Mouse (Mus musculus): ENCODE results near the gene Becn1. TPM values are rescaled to one million over a fixed set of nuclear protein-coding genes. Genes with fewer than 3 reads are reported as not detected.

Becn1 gene
- polyA plus RNA-seq (2015; fragmentation: Nextera tagmentation; extraction: Ambion mirVana) = 107 and 110 TPM in 2 replicates

DNA sequence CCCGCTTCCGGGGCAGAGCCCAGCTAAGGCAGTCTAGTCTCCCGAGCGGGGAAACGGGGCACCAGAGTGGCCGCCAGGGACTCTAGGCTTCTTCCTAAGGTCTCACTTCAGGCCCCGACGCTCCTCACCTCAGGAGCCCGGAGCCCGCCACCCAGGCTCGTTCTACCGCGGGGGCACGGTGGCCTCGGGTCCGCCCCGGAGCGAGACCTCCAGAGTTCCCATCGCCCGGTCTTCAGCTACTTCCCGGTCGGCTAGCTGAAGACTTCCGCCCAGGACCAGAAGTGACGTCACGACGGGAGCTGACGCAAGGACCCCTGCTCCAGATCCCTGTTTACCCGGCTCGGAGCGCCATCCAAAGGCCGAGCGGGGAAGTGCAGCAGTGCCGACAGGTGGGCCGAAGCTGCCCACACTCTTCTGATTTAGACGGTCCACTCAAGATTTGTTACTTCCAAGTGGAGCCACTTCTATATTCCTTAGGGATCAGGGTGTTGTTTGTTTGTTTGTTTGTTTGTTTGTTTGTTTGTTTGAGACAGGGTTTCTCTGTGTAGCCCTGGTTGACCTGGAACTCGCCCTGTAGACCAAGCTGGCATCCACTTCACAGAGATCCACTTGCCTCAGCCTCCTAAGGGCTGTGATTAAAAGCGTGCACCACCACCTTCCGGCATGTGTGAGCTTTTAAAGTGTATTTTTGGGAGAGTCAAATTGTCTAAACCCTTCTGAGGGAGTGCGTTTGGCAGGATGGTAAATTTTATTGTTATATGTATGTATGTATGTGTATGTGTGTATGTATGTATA lies at the start of gene Becn1:
Becn1 (minus strand) TSS at position 283 of the 795 bp plus-strand sequence.

DNA sequence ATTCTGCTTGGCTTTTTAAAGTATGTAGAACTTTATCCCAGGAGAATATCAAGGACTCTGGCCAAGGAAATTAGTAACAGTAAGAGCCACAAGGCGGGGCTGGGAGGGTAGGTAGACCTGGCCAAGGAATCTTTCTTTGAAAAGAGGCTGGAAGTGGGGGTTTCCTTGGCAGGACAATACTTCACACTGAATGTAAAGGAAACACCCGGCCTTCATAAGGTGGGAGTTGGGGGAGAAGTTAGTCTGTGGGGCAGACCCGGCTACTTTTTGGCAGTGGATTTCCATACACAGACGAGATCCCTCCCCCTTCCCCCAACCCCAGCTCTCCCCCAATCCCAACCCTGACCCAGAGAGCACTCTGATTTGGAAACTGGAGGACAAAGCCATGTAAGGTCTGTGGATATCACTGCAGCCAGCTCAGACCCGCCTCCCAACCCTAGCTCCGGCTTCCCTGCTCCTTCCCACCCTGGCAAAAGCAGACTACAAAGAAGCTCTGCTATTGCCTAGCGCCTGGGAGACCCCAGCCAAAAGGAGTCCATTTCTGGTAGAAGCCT lies 28.4 kb upstream of the Becn1 start, which contains the start of gene Aoc3:
Aoc3 (plus strand) TSS at position 235 of the 554 bp plus-strand sequence.

DNA sequence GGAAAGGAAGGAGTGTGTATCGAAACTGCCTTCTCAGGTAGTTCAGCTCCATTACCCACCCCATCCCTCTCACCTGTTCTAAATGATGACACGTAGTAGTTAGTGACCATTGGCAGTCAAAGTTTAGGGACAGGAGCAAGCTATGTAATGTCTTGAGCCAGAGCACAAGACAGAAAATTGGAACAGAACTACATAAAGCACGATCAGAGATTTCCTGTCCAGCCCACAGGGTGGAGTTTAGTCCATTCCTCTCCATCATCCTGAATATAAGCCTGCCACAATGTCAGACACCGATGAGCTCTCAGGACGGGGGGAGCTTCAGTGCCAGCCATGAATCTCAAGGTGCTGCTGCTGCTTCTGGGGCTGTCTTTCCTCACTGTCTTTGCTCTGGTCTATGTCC lies 22.7 kb upstream of the Becn1 start, which contains the start of gene Aoc2:
Aoc2 (plus strand) TSS at position 301 of the 400 bp plus-strand sequence.

DNA sequence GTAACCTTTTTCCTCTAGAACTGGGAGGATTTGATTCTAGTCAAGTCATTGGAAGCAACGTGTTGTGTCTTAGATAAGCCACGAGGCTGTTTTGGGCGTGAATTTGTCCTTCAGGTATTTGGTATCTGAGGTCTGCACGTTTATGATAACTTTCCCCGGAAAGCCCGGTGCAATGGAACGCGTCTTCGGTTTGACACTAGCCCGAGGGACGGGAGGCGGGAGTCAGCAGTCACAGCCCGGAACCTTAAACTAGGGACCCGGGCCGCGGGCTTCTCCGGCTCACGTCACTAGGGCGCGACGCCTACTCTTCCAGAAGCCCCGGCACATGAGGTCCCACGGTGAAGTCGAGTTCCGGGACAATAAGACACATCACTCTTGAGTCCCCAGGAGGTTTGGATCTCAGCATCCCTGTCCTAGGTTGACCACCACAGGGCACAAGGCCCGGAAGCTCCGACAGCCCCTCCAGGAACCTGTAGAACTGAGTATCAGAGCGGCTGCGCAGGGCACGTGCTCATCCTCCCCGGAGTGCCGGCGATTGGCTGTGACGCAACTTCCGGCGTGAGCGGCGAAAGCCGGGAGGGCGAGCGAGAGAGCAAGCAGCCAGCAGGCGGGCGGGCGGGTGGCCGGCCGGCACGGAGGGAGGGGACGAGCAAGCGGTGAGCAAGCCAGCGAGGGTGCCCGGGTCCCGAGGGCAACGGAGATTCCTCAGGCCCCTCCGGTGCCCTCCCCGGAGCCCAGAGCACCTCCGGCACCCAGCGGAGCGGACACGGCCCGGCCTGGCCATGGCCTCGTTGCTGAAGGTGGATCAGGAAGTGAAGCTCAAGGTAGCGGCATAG lies 13.8 kb upstream of the Becn1 start, which contains the start of gene Psme3:
Psme3 (plus strand) TSS at position 549 of the 836 bp plus-strand sequence.

DNA sequence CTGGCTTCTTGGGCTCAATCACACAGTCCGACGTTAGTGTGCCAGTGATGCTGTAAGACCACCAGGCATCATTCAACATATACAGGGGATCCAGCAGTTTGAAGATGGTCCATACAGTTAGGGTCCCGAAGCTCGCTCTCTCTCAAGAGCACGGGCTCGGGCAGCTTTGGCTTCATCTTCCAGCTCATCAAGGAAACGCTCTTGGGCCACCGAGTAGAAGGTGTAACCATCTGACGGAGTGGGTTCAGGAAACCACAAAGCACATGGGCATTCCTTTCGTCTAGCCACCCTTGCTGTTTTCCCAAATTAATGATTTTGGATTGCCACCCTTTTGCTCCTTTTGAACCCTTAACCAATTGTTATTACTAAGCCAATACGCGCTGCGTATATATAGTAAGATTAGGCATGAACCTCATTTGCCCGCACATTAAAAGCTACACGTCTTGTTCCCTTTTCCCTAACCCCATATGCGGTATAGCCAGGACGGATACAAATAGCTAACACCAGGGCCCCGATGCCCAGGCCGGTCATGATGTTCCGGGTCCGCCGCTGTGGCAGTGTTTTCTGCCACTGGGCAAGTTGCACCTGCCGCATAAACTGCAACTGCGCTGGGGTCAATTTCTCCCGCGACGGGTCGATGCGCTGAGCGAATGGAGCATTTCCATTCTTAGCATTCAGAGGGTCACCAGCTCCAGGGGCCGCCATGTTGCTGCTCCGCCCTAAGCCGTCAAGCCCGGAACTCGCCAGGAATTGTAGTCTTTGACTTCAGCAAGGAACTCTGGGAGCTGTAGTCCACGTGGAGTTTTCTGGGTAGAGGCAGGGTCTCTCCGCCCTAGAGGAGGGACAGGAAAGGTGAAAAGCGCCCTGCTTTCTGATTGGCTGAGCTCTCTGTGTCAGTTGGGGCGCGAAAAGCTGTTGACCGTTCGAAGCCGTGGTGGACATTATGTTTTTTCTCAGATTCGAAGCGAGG lies 23.6 kb downstream of the Becn1 start, which contains the start of the genes Cntd1 and Coa3:
Cntd1 (plus strand) TSS at position 790 of the 970 bp plus-strand sequence.
Coa3 (minus strand) TSS at position 892 of the 970 bp plus-strand sequence.

DNA sequence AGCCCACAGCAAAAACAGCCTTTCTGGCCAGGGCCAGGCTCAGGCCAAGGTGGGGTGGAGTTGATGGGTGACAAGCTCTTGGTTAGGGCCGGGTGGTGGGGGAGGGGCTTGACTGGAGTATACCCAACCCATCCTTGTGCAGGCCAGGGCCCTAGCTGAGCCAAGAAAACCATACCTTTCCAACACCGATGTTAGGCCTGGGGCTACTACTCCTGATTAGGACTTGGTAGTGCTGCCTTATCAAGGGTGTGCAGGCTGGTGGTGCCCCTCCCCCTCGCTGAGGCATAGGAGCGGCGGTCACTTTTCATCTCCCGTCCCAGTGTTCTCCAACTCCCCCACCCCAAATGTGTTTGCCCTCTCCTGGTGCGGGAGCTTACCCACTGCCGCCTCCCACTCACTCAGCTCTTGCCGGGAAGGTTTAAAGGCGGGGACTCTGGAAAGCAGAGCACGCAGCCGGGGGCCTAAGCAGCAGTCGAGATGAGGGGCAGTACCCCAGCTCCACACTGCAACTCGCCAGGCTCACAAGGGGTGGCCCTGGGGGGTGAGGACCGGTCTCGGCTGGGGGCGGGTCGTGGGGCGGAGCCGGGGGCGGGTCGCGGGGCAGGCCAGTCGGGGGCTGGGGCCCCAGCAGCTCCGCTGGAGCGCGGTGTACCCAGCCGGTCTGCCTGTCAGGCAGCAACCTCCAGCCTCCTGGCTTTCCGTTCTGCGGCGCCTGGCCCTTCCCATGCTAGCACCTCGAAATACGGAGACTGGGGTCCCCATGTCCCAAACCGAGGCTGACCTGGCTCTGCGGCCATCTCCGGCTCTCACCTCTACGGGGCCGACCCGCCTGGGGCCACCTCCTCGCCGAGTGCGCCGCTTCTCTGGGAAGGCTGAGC lies 41.9 kb downstream of the Becn1 start, which contains the start of gene Wnk4:
Wnk4 (plus strand) TSS at position 620 of the 878 bp plus-strand sequence.

DNA sequence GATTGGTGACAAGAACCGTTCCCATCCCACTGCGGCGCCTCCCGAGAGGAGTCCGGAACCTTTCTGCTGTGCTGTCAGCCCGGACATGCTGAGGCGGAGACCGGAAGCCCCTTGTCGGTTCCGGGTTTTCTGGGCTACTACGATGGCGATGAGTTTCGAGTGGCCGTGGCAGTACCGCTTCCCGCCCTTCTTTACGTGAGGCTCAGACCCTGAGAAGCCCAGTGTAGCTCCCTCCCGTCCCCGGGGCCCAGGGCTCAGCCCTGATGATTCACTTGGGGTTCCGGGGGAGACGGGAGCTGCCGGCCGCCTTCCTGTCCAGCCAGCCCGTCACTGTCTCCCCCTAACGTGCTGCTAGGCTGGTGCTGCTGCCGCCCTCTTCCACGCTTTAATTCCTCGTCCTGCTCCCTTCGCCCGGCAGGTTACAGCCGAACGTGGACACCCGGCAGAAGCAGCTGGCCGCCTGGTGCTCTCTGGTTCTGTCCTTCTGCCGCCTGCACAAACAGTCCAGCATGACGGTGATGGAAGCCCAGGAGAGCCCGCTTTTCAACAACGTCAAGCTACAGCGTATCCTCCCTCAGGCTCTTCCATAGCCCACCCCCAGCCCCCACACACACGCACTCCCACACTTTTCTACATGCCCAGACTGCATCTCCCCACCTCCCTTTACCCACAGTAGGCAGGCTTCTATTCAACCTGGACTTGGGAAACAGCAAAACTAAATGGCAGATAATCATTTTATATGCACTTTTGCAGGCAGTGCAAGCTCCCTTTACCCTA lies 48.3 kb downstream of the Becn1 start, which contains the start of gene Vps25:
Vps25 (plus strand) TSS at position 95 of the 777 bp plus-strand sequence.

DNA sequence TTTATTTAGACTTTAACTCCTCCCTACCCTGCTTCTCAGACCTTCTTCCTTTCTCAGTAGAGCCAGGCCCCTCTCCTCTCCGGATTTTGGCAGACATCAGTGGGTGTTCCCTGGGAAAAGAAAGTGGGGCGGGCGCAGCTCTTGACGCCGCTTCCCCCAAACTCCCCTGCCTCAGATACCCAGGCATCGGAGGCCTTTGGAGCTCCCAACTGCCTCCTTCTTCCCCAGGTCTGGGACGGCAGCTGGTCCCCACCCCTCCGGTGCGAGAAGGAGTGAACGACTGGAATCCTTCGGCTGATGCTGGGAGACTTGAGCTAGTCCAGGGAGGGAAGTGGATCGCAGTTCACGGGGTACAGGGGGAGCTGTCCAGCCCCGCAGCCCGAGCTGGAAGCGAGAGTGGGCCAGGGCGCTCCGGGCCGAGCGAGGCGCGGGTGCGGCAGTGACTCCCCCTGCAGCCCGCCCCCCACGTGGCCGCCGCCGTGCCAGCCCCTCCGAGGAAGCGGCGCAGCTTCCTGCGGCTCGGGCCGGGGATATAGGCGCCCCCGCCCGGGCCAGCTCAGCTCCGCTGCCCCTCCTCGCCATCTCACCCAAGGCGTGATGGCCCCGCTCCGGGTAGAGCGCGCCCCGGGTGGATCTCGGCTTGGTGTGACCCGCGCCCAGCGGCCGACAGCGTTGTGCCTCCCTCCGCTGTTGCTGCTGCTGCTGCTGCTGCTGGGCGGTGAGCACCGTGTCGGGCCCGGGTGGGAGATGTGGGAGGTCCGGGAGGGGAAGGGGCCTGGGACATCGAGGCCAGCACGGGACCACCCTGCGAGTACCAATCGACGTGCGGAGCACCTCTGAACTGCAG lies 56.0 kb downstream of the Becn1 start, which contains the start of gene Ramp2:
Ramp2 (plus strand) TSS at position 174 of the 847 bp plus-strand sequence.

Other genes starting within 250 kb of the Becn1 start
- 16.3 and 19.0 TPM in 2 replicates for gene Naglu, start 232.3 kb downstream of the Becn1 start, polyA plus RNA-seq (2015; fragmentation: Nextera tagmentation; extraction: Ambion mirVana)
- gene Hsd17b1, start 223.9 kb downstream of the Becn1 start, polyA plus RNA-seq (2015; fragmentation: Nextera tagmentation; extraction: Ambion mirVana) = 0.16 TPM in 1 of 2 replicates, not detected in the other
- 18.1 and 18.4 TPM in 2 replicates for gene Coasy, start 219.7 kb downstream of the Becn1 start, polyA plus RNA-seq (2015; fragmentation: Nextera tagmentation; extraction: Ambion mirVana)
- 21.3 and 26.0 TPM in 2 replicates for gene Mlx, start 215.0 kb downstream of the Becn1 start, polyA plus RNA-seq (2015; fragmentation: Nextera tagmentation; extraction: Ambion mirVana)
- gene Psmc3ip, start 206.8 kb downstream of the Becn1 start, polyA plus RNA-seq (2015; fragmentation: Nextera tagmentation; extraction: Ambion mirVana) = 9.1 and 9.5 TPM in 2 replicates
- gene Retreg3, start 182.4 kb downstream of the Becn1 start, polyA plus RNA-seq (2015; fragmentation: Nextera tagmentation; extraction: Ambion mirVana) = 16.2 TPM in 2 replicates
- 29.7 and 31.9 TPM in 2 replicates for gene Tubg1, start 182.3 kb downstream of the Becn1 start, polyA plus RNA-seq (2015; fragmentation: Nextera tagmentation; extraction: Ambion mirVana)
- 3.0 and 3.1 TPM in 2 replicates for gene Tubg2, start 146.4 kb downstream of the Becn1 start, polyA plus RNA-seq (2015; fragmentation: Nextera tagmentation; extraction: Ambion mirVana)
- gene Cntnap1, start 131.8 kb downstream of the Becn1 start, polyA plus RNA-seq (2015; fragmentation: Nextera tagmentation; extraction: Ambion mirVana) = 1.3 TPM in 2 replicates
- gene Plekhh3, start 130.9 kb downstream of the Becn1 start, polyA plus RNA-seq (2015; fragmentation: Nextera tagmentation; extraction: Ambion mirVana) = 14.0 and 14.4 TPM in 2 replicates
- 0.14 and 0.24 TPM in 2 replicates for gene Ccr10, start 126.8 kb downstream of the Becn1 start, polyA plus RNA-seq (2015; fragmentation: Nextera tagmentation; extraction: Ambion mirVana)
- 10.8 and 11.8 TPM in 2 replicates for gene Ezh1, start 75.8 kb downstream of the Becn1 start, polyA plus RNA-seq (2015; fragmentation: Nextera tagmentation; extraction: Ambion mirVana)
- 49.3 and 59.1 TPM in 2 replicates for gene Ramp2, start 56.3 kb downstream of the Becn1 start, polyA plus RNA-seq (2015; fragmentation: Nextera tagmentation; extraction: Ambion mirVana)
- 102 and 109 TPM in 2 replicates for gene Vps25, start 48.6 kb downstream of the Becn1 start, polyA plus RNA-seq (2015; fragmentation: Nextera tagmentation; extraction: Ambion mirVana)
- gene Wnk4, start 41.7 kb downstream of the Becn1 start, polyA plus RNA-seq (2015; fragmentation: Nextera tagmentation; extraction: Ambion mirVana) = 1.3 and 2.3 TPM in 2 replicates
- 0.35 and 0.41 TPM in 2 replicates for gene Cntd1, start 23.3 kb downstream of the Becn1 start, polyA plus RNA-seq (2015; fragmentation: Nextera tagmentation; extraction: Ambion mirVana)
- 170 and 173 TPM in 2 replicates for gene Coa3, start 23.2 kb downstream of the Becn1 start, polyA plus RNA-seq (2015; fragmentation: Nextera tagmentation; extraction: Ambion mirVana)
- 61.2 and 66.0 TPM in 2 replicates for gene Psme3, start 13.9 kb upstream of the Becn1 start, polyA plus RNA-seq (2015; fragmentation: Nextera tagmentation; extraction: Ambion mirVana)
- 0.31 and 0.41 TPM in 2 replicates for gene Aoc2, start 22.8 kb upstream of the Becn1 start, polyA plus RNA-seq (2015; fragmentation: Nextera tagmentation; extraction: Ambion mirVana)
- 16.2 and 16.9 TPM in 2 replicates for gene Aoc3, start 28.3 kb upstream of the Becn1 start, polyA plus RNA-seq (2015; fragmentation: Nextera tagmentation; extraction: Ambion mirVana)
- gene G6pc, start 65.3 kb upstream of the Becn1 start, polyA plus RNA-seq (2015; fragmentation: Nextera tagmentation; extraction: Ambion mirVana) = 0.23 TPM in 2 replicates
- 22.9 and 26.4 TPM in 2 replicates for gene Aarsd1, start 115.3 kb upstream of the Becn1 start, polyA plus RNA-seq (2015; fragmentation: Nextera tagmentation; extraction: Ambion mirVana)
- gene Gm27029, start 122.5 kb upstream of the Becn1 start, polyA plus RNA-seq (2015; fragmentation: Nextera tagmentation; extraction: Ambion mirVana) = 4.0 and 5.9 TPM in 2 replicates
- gene Rundc1, start 122.8 kb upstream of the Becn1 start, polyA plus RNA-seq (2015; fragmentation: Nextera tagmentation; extraction: Ambion mirVana) = 10.5 and 11.5 TPM in 2 replicates
- gene Ptges3l, start 123.0 kb upstream of the Becn1 start, polyA plus RNA-seq (2015; fragmentation: Nextera tagmentation; extraction: Ambion mirVana) = 20.4 and 24.3 TPM in 2 replicates
- 267 and 271 TPM in 2 replicates for gene Rpl27, start 140.0 kb upstream of the Becn1 start, polyA plus RNA-seq (2015; fragmentation: Nextera tagmentation; extraction: Ambion mirVana)
- 35.7 and 39.5 TPM in 2 replicates for gene Ifi35, start 146.1 kb upstream of the Becn1 start, polyA plus RNA-seq (2015; fragmentation: Nextera tagmentation; extraction: Ambion mirVana)
- gene Rnd2, start 162.7 kb upstream of the Becn1 start, polyA plus RNA-seq (2015; fragmentation: Nextera tagmentation; extraction: Ambion mirVana) = 7.1 and 8.2 TPM in 2 replicates
- 80.4 and 88.7 TPM in 2 replicates for gene Vat1, start 163.9 kb upstream of the Becn1 start, polyA plus RNA-seq (2015; fragmentation: Nextera tagmentation; extraction: Ambion mirVana)
- 2.2 and 2.7 TPM in 2 replicates for gene Brca1, start 249.7 kb upstream of the Becn1 start, polyA plus RNA-seq (2015; fragmentation: Nextera tagmentation; extraction: Ambion mirVana)
- gene Nbr1, start 249.9 kb upstream of the Becn1 start, polyA plus RNA-seq (2015; fragmentation: Nextera tagmentation; extraction: Ambion mirVana) = 36.2 and 36.7 TPM in 2 replicates

All from urinary bladder, postnatal 0 days (tissue).